Mouse (Mus musculus): Measurements from ENCODE around the gene Lamb2. TPM values are rescaled to one million over a fixed set of nuclear protein-coding genes. Genes with fewer than 3 reads are reported as not detected.

The Lamb2 gene
- polyA plus RNA-seq, 1 experiment from 2014 or later, result 48.6 TPM

DNA sequence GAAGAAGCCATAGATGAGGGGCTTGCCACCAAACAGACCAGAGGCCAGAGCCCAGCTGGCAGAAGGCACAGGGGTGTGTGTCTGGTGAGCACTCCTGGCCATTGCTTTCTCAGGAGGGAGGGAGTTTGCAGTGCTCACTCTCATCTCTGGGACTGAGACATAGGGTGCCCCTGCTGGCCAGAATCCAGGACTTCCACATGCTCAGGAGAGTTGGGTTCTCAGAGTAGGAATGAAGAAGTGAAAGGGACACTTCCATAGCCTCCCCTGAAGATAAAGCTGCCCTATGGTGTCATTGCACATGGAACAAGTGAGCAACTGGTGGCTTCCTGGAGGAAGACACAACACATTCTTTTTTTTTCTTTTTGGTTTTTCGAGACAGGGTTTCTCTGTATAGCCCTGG lies 5.0 kb upstream of the Lamb2 start:
- no peak overlapping the region for H3K4me3 ChIP-seq (ENCODE audit: low read depth, low read length)
- H3K27ac ChIP-seq (ENCODE audit: low read depth), result no peak overlapping the region
- H3K4me1 ChIP-seq (ENCODE audit: insufficient read depth), result peaks cover 2% of the 10 kb centered on the region; the same call in 1 of the 2 replicates
- no peak overlapping the region for H3K9ac ChIP-seq
- 0 out of 2 replicates have a peak, but pooled peaks have one; percentile 21 for TF ChIP-seq CTCF (IDR thresholded peaks at IDR 0.05; ENCODE audit: low read depth)
- no peak for ATAC-seq (ENCODE audit: insufficient read depth)
- H3K27me3 ChIP-seq (ENCODE audit: insufficient read depth, low read length), result no peaks in the 10 kb centered on the region
- no peak overlapping the region for H3K4me2 ChIP-seq
- H3K9me3 ChIP-seq (ENCODE audit: low read depth, low read length), result no peaks in the 10 kb centered on the region
- no peak for DNase-seq
- WGBS, result 79% methylated on average over 1 of the region's 1 CpGs
- no peaks in the 10 kb centered on the region for H3K36me3 ChIP-seq (ENCODE audit: insufficient read depth)

DNA sequence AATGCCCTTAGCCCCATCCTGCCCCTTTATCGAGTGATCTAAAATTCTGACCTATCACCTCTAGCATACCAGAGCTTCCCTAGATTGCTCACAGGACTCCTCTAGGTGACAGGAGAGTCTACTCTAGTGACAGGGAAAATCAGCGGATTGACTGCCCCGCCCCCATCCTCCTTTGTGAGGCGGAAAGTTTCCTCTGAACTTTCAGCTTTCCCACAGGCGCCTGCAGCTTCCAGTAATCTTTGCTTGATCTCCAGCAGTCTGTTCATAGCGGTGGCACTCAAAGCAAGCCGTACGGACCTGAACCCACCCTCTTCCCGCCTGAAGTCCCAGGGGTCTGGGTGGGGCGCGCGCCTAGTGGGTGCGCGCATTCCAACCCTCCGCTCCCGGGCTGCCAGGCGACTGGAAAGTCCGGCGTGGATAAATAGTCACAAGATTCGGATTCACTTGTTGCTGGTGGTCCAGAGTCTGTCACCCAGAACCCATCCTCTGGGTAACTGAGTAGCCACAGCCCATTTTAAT lies 839 bp upstream of the Lamb2 start:
- Histone ChIP-seq H3K9ac (peak overlapping the region; percentile 52), H3K4me2 (peak overlapping the region; percentile 60), H3K27me3 (ENCODE audit: insufficient read depth, low read length) (no peaks in the 10 kb centered on the region), H3K4me3 (ENCODE audit: low read depth, low read length) (peak overlapping the region; percentile 41), H3K4me1 (ENCODE audit: insufficient read depth) (peaks cover 11% of the 10 kb centered on the region), H3K36me3 (ENCODE audit: insufficient read depth) (peaks cover 29% of the 10 kb centered on the region), H3K9me3 (ENCODE audit: low read depth, low read length) (no peaks in the 10 kb centered on the region), H3K27ac (ENCODE audit: low read depth) (peak overlapping the region; percentile 93)
- peak; percentile 96 for DNase-seq
- no peak for TF ChIP-seq CTCF (IDR thresholded peaks at IDR 0.05; ENCODE audit: low read depth)
- under 1% methylated on average over 20 of the region's 20 CpGs for WGBS
- ATAC-seq (ENCODE audit: insufficient read depth), result peak; percentile 88

DNA sequence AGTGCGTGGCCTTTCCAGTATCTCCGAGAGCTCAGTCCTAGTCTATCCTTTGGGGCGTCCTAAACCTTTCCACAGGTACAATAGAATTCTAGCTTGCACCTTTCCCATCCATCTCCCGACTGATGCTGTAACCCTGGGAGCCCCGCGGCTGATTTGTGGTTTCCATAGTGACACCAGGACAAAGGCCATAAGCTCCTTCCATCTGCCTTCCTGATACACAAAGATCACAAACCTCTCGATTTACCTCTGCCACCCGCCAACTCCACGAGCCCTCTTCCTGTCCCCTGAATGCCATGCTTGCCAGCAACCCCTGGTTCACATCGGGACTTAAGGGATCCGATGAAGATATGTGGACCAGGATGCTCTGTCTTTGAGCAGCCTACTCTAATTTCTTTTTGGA lies 295 bp upstream of the Lamb2 start:
- no peaks in the 10 kb centered on the region for H3K9me3 ChIP-seq (ENCODE audit: low read depth, low read length)
- H3K27me3 ChIP-seq (ENCODE audit: insufficient read depth, low read length), result no peaks in the 10 kb centered on the region
- H3K4me1 ChIP-seq (ENCODE audit: insufficient read depth), result peaks cover 11% of the 10 kb centered on the region
- H3K9ac ChIP-seq, result peak overlapping the region; percentile 52; the same call in 1 of the 2 replicates
- 25% methylated on average over 11 of the region's 11 CpGs for whole genome bisulfite sequencing
- no peak for TF ChIP-seq CTCF (IDR thresholded peaks at IDR 0.05; ENCODE audit: low read depth)
- H3K36me3 ChIP-seq (ENCODE audit: insufficient read depth), result peaks cover 34% of the 10 kb centered on the region
- H3K4me2 ChIP-seq, result peak overlapping the region; percentile 60
- 0 out of 2 replicates have a peak overlapping the region, but pooled peaks have one; percentile 41 for H3K4me3 ChIP-seq (ENCODE audit: low read depth, low read length)
- H3K27ac ChIP-seq (ENCODE audit: low read depth), result peak overlapping the region; percentile 93; the same call in 1 of the 2 replicates
- ATAC-seq (ENCODE audit: insufficient read depth), result peak; percentile 7; the same call in 1 of the 2 replicates
- DNase-seq, result no peak

DNA sequence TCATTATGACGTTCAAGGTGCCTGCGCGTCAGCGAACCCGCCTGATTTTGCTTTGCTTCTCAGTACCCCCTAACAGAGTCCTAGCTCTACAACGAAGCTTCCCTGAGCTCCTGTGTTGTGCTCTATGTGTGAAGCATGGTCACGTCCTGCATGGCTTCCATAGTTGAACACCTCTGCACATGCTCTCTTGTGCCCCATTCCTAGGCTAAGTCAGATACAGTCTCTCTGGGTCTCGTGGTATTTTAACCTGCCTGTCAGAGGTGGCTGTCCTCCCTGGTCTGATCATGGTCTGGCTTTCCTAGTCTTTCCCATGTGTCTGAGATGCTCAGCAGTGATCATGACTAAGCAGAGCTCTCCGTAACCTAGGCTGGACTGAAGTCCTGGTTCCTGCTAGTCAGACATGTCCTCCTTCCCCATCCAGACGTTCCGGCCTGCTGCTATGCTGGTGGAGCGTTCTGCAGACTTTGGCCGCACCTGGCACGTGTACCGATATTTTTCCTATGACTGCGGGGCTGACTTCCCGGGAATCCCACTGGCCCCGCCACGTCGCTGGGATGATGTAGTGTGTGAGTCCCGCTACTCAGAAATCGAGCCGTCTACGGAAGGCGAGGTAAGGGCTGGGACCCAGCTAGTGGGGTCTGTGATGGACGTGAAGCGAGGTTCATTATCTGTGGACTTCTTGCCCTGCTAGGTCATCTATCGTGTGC lies 1.4 kb downstream of the Lamb2 start:
- H3K27me3 ChIP-seq (ENCODE audit: insufficient read depth, low read length), result no peaks in the 10 kb centered on the region
- peaks cover 11% of the 10 kb centered on the region for H3K4me1 ChIP-seq (ENCODE audit: insufficient read depth)
- peak overlapping the region; percentile 57; the same call in 1 of the 2 replicates for H3K4me3 ChIP-seq (ENCODE audit: low read depth, low read length)
- no peak overlapping the region for H3K27ac ChIP-seq (ENCODE audit: low read depth)
- no peak for TF ChIP-seq CTCF (IDR thresholded peaks at IDR 0.05; ENCODE audit: low read depth)
- no peak overlapping the region for H3K9ac ChIP-seq
- WGBS, result 89% methylated on average over 28 of the region's 28 CpGs
- H3K9me3 ChIP-seq (ENCODE audit: low read depth, low read length), result no peaks in the 10 kb centered on the region
- DNase-seq, result no peak
- peak overlapping the region; percentile 90 for H3K4me2 ChIP-seq
- no peak for ATAC-seq (ENCODE audit: insufficient read depth)
- H3K36me3 ChIP-seq (ENCODE audit: insufficient read depth), result peaks cover 47% of the 10 kb centered on the region

DNA sequence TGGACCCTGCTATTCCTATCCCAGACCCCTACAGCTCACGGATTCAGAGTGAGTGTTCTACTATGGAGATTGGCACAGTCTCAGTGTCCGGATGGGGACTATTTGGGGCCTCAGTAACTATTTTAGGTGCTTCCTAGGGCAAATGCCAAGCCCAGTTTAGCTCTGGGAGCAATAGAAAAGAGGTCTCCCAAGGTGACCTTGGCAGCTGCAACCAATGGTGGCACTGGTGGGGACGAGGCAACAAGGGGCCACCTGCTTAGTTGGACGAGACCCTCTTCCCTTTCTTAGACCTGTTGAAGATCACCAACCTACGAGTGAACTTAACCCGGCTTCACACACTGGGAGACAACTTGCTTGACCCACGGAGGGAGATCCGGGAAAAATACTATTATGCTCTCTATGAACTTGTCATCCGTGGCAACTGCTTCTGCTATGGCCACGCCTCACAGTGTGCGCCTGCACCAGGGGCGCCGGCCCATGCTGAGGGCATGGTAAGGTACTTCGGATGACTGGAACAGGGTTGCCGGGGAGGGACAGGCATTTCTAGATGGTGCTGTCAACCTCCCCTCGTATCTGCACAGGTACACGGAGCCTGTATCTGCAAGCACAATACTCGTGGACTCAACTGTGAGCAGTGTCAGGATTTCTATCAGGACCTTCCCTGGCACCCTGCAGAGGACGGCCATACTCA lies 2.1 kb downstream of the Lamb2 start:
- no peak for ATAC-seq (ENCODE audit: insufficient read depth)
- Histone ChIP-seq H3K9me3 (ENCODE audit: low read depth, low read length) (no peaks in the 10 kb centered on the region), H3K4me1 (ENCODE audit: insufficient read depth) (peaks cover 11% of the 10 kb centered on the region), H3K36me3 (ENCODE audit: insufficient read depth) (peaks cover 54% of the 10 kb centered on the region), H3K4me3 (ENCODE audit: low read depth, low read length) (no peak overlapping the region), H3K27ac (ENCODE audit: low read depth) (no peak overlapping the region), H3K9ac (no peak overlapping the region), H3K4me2 (no peak overlapping the region; the same call in 1 of the 2 replicates), H3K27me3 (ENCODE audit: insufficient read depth, low read length) (no peaks in the 10 kb centered on the region)
- no peak for DNase-seq
- 87% methylated on average over 19 of the region's 19 CpGs for WGBS
- no peak for TF ChIP-seq CTCF (IDR thresholded peaks at IDR 0.05; ENCODE audit: low read depth)

DNA sequence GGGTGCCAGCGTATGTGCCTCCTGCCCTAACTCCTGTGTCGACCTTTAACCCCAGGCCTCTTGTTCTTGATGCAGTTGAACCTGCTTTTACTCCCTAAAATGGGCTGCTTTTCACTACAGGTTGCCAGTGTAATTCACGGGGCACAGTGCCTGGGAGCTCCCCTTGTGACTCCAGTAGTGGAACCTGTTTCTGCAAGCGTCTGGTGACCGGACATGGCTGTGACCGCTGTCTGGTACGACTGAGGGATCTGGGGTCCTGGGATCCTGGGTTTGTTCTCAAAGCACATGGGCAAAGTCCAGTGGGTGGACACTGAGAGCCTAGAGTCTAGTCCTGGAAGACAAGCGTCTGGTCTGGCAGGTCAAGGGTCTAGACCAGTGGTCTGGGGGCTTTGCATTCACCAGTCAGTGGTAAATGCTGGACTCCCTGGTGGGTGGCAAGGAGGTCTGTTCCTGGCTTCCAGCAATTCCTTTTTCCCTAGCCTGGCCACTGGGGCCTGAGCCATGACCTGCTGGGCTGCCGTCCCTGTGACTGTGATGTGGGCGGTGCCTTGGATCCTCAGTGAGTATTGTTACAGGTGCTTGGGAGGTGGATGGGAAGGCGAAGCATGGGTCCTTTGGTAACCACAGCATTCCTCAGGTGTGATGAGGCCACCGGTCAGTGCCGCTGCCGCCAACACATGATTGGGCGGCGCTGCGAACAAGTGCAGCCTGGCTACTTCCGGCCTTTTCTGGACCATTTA lies 3.7 kb downstream of the Lamb2 start:
- Histone ChIP-seq H3K9me3 (ENCODE audit: low read depth, low read length) (no peaks in the 10 kb centered on the region), H3K4me1 (ENCODE audit: insufficient read depth) (peaks cover 11% of the 10 kb centered on the region), H3K4me2 (no peak overlapping the region), H3K27ac (ENCODE audit: low read depth) (no peak overlapping the region), H3K27me3 (ENCODE audit: insufficient read depth, low read length) (no peaks in the 10 kb centered on the region), H3K4me3 (ENCODE audit: low read depth, low read length) (no peak overlapping the region), H3K9ac (no peak overlapping the region), H3K36me3 (ENCODE audit: insufficient read depth) (peaks cover 70% of the 10 kb centered on the region)
- TF ChIP-seq CTCF (IDR thresholded peaks at IDR 0.05; ENCODE audit: low read depth), result no peak
- ATAC-seq (ENCODE audit: insufficient read depth) (no peak), DNase-seq (no peak)
- 92% methylated on average over 18 of the region's 18 CpGs for WGBS
